Mouse (Mus musculus): ENCODE data around the gene BC030867.

The BC030867 gene

GRCm38 (mm10) chr11:102211011-102211410 is 37.7 kb upstream of the BC030867 start:
- H3K36me3 ChIP-seq (ENCODE audit: insufficient read depth, low read length): peaks cover 21% of the 10 kb centered on the region; the same call in 1 of the 2 replicates
- H3K4me1 ChIP-seq (replicated peaks; ENCODE audit: low read depth, low read length): peaks cover 75% of the 10 kb centered on the region
- TF ChIP-seq NANOG (IDR thresholded peaks at IDR 0.05; ENCODE audit: borderline replicate concordance, low read length) (no peak), CTCF (conservative IDR thresholded peaks at IDR 0.05; ENCODE audit: low read length) (no peak), POU5F1 (IDR thresholded peaks at IDR 0.05; ENCODE audit: borderline replicate concordance, low read length) (no peak)
- H3K4me3 ChIP-seq (replicated peaks; ENCODE audit: low read length): no peak overlapping the region
- H3K9me3 ChIP-seq (ENCODE audit: low read length): no peaks in the 10 kb centered on the region
- H3K27me3 ChIP-seq (ENCODE audit: insufficient read depth, low read length): peaks cover 15% of the 10 kb centered on the region

GRCm38 (mm10) chr11:102211936-102212341 is 36.7 kb upstream of the BC030867 start:
- no peak overlapping the region for H3K4me3 ChIP-seq (replicated peaks; ENCODE audit: low read length)
- H3K4me1 ChIP-seq (replicated peaks; ENCODE audit: low read depth, low read length): peaks cover 80% of the 10 kb centered on the region
- TF ChIP-seq CTCF (conservative IDR thresholded peaks at IDR 0.05; ENCODE audit: low read length) (no peak), POU5F1 (IDR thresholded peaks at IDR 0.05; ENCODE audit: borderline replicate concordance, low read length) (no peak), NANOG (IDR thresholded peaks at IDR 0.05; ENCODE audit: borderline replicate concordance, low read length) (no peak)
- peaks cover 18% of the 10 kb centered on the region; the same call in 1 of the 2 replicates for H3K36me3 ChIP-seq (ENCODE audit: insufficient read depth, low read length)
- H3K9me3 ChIP-seq (ENCODE audit: low read length): no peaks in the 10 kb centered on the region
- H3K27me3 ChIP-seq (ENCODE audit: insufficient read depth, low read length): peaks cover 7% of the 10 kb centered on the region

- Histone ChIP-seq H3K27me3 (ENCODE audit: insufficient read depth, low read length) (0 out of 2 replicates have a peak, but pooled peaks cover 2% of the 10 kb centered on the region), H3K4me3 (replicated peaks; ENCODE audit: low read length) (no peak overlapping the region), H3K4me1 (replicated peaks; ENCODE audit: low read depth, low read length) (peaks cover 83% of the 10 kb centered on the region), H3K9me3 (ENCODE audit: low read length) (no peaks in the 10 kb centered on the region), H3K36me3 (ENCODE audit: insufficient read depth, low read length) (peaks cover 27% of the 10 kb centered on the region)
- TF ChIP-seq POU5F1 (IDR thresholded peaks at IDR 0.05; ENCODE audit: borderline replicate concordance, low read length) (no peak), CTCF (conservative IDR thresholded peaks at IDR 0.05; ENCODE audit: low read length) (no peak), NANOG (IDR thresholded peaks at IDR 0.05; ENCODE audit: borderline replicate concordance, low read length) (no peak)
Measured at GRCm38 (mm10) chr11:102214430-102215156, 34.1 kb upstream of the BC030867 start.

- Histone ChIP-seq H3K27me3 (ENCODE audit: insufficient read depth, low read length) (0 out of 2 replicates have a peak, but pooled peaks cover 2% of the 10 kb centered on the region), H3K9me3 (ENCODE audit: low read length) (no peaks in the 10 kb centered on the region)
- no peak for TF ChIP-seq NANOG (IDR thresholded peaks at IDR 0.05; ENCODE audit: borderline replicate concordance, low read length)
- TF ChIP-seq POU5F1 (IDR thresholded peaks at IDR 0.05; ENCODE audit: borderline replicate concordance, low read length): no peak
- no peak for TF ChIP-seq CTCF (conservative IDR thresholded peaks at IDR 0.05; ENCODE audit: low read length)
Measured at GRCm38 (mm10) chr11:102215511-102215910, 33.2 kb upstream of the BC030867 start.

GRCm38 (mm10) chr11:102216056-102216885 is 32.4 kb upstream of the BC030867 start:
- H3K36me3 ChIP-seq (ENCODE audit: insufficient read depth, low read length): peaks cover 41% of the 10 kb centered on the region
- 0 out of 2 replicates have a peak, but pooled peaks cover 2% of the 10 kb centered on the region for H3K27me3 ChIP-seq (ENCODE audit: insufficient read depth, low read length)
- TF ChIP-seq POU5F1 (IDR thresholded peaks at IDR 0.05; ENCODE audit: borderline replicate concordance, low read length) (no peak), NANOG (IDR thresholded peaks at IDR 0.05; ENCODE audit: borderline replicate concordance, low read length) (no peak), CTCF (conservative IDR thresholded peaks at IDR 0.05; ENCODE audit: low read length) (no peak)
- H3K9me3 ChIP-seq (ENCODE audit: low read length): no peaks in the 10 kb centered on the region
- H3K4me1 ChIP-seq (replicated peaks; ENCODE audit: low read depth, low read length): peaks cover 90% of the 10 kb centered on the region
- H3K4me3 ChIP-seq (replicated peaks; ENCODE audit: low read length): no peak overlapping the region

More at GRCm38 (mm10) chr11:102215511-102215910, 33.2 kb upstream of the BC030867 start:
- Histone ChIP-seq H3K4me1 (replicated peaks; ENCODE audit: low read depth, low read length) (peaks cover 86% of the 10 kb centered on the region), H3K4me3 (replicated peaks; ENCODE audit: low read length) (no peak overlapping the region), H3K36me3 (ENCODE audit: insufficient read depth, low read length) (peaks cover 36% of the 10 kb centered on the region)

GRCm38 (mm10) chr11:102216886-102217240 is 31.8 kb upstream of the BC030867 start:
- Histone ChIP-seq H3K4me3 (replicated peaks; ENCODE audit: low read length) (no peak overlapping the region), H3K9me3 (ENCODE audit: low read length) (no peaks in the 10 kb centered on the region), H3K4me1 (replicated peaks; ENCODE audit: low read depth, low read length) (peaks cover 90% of the 10 kb centered on the region), H3K27me3 (ENCODE audit: insufficient read depth, low read length) (0 out of 2 replicates have a peak, but pooled peaks cover 2% of the 10 kb centered on the region), H3K36me3 (ENCODE audit: insufficient read depth, low read length) (peaks cover 41% of the 10 kb centered on the region)
- TF ChIP-seq CTCF (conservative IDR thresholded peaks at IDR 0.05; ENCODE audit: low read length) (no peak), NANOG (IDR thresholded peaks at IDR 0.05; ENCODE audit: borderline replicate concordance, low read length) (no peak), POU5F1 (IDR thresholded peaks at IDR 0.05; ENCODE audit: borderline replicate concordance, low read length) (no peak)

GRCm38 (mm10) chr11:102217396-102217795 is 31.3 kb upstream of the BC030867 start:
- TF ChIP-seq NANOG (IDR thresholded peaks at IDR 0.05; ENCODE audit: borderline replicate concordance, low read length) (no peak), POU5F1 (IDR thresholded peaks at IDR 0.05; ENCODE audit: borderline replicate concordance, low read length) (no peak), CTCF (conservative IDR thresholded peaks at IDR 0.05; ENCODE audit: low read length) (no peak)
- H3K27me3 ChIP-seq (ENCODE audit: insufficient read depth, low read length): 0 out of 2 replicates have a peak, but pooled peaks cover 2% of the 10 kb centered on the region
- H3K9me3 ChIP-seq (ENCODE audit: low read length): no peaks in the 10 kb centered on the region
- H3K4me3 ChIP-seq (replicated peaks; ENCODE audit: low read length): no peak overlapping the region
- H3K36me3 ChIP-seq (ENCODE audit: insufficient read depth, low read length): peaks cover 41% of the 10 kb centered on the region
- H3K4me1 ChIP-seq (replicated peaks; ENCODE audit: low read depth, low read length): peaks cover 90% of the 10 kb centered on the region

GRCm38 (mm10) chr11:102217876-102218430 is 30.7 kb upstream of the BC030867 start:
- peak overlapping the region; percentile 75 for H3K4me3 ChIP-seq (replicated peaks; ENCODE audit: low read length)
- H3K9me3 ChIP-seq (ENCODE audit: low read length): no peaks in the 10 kb centered on the region
- peaks cover 96% of the 10 kb centered on the region for H3K4me1 ChIP-seq (replicated peaks; ENCODE audit: low read depth, low read length)
- no peak for TF ChIP-seq CTCF (conservative IDR thresholded peaks at IDR 0.05; ENCODE audit: low read length)
- TF ChIP-seq POU5F1 (IDR thresholded peaks at IDR 0.05; ENCODE audit: borderline replicate concordance, low read length): no peak
- no peak for TF ChIP-seq NANOG (IDR thresholded peaks at IDR 0.05; ENCODE audit: borderline replicate concordance, low read length)
- 0 out of 2 replicates have a peak, but pooled peaks cover 2% of the 10 kb centered on the region for H3K27me3 ChIP-seq (ENCODE audit: insufficient read depth, low read length)
- H3K36me3 ChIP-seq (ENCODE audit: insufficient read depth, low read length): peaks cover 41% of the 10 kb centered on the region
